Mouse (Mus musculus) right cerebral cortex, postnatal 36 days (tissue): ENCODE data around the gene Drosha.
"Not testable (repeated sequence)": the region's sequence is repeated elsewhere in the genome, so short reads cannot be mapped to it uniquely, and the experiment has no call there.

ENCODE experiments used
- DNase-seq, 2 experiments: peaks; one replicate each; pipeline ENCODE4 v3.0.0; 2022; ENCODE audit warnings: low spot score in 2 of 2, mixed read lengths in 1 of 2

Drosha gene

DNA sequence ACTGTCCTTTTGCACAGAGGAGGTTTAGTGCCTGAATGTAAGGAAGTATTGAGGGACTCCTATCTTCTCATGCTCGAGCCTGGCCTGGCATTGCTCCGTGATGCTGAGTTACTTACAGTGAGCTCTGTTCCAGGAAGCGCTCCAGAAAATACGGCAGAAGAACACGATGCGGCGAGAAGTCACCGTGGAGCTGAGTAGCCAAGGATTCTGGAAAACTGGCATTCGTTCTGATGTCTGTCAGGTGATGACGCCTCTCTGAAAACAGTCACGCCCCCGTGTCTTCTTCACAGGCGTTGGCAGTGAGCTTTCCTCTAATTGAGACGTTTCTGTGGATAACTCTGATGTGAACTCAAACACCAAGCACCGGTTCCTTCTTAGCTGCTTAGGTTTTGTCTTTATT is 60.2 kb downstream of the Drosha start:
- DNase-seq, result peak; percentile 56 to 75

DNA sequence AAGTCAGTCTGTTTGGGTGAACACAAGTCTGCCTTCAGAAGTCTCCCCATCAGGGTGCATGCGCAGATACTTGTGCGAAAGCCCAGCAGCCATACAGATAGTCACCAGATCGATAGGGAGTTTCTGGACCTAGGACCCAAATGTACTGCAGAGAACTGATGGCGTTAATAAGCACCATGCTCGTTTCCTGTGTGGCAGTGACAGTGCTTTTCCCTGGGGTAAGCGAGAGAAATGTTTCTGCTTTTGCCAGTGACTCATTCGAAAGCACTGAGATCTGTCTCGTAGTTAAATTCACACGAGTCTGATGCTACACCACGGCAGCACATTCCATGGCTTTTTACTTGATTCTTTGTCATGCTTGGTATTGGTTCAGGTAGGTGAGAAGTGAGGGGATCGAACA is 60.7 kb downstream of the Drosha start:
- DNase-seq, result no peak

DNA sequence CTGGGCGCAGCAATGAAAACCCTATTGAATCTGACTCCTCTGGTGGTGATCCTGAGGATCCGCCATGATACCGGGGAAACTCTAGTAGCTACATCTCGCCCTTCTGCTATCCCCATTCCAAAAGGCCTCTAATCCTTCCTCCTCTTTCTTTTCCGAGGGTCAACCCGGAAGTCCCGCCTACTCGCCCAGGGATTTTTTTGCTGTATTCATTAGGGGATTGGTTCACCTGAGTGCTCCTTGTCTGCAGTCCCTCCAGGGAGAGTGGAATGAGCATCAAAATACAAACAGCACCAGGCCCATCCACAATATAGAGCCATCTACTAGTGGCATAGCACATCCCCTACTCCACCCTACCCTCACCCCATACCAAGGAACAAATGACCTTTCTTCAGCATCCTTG is 62.6 kb downstream of the Drosha start:
- no peak for DNase-seq

DNA sequence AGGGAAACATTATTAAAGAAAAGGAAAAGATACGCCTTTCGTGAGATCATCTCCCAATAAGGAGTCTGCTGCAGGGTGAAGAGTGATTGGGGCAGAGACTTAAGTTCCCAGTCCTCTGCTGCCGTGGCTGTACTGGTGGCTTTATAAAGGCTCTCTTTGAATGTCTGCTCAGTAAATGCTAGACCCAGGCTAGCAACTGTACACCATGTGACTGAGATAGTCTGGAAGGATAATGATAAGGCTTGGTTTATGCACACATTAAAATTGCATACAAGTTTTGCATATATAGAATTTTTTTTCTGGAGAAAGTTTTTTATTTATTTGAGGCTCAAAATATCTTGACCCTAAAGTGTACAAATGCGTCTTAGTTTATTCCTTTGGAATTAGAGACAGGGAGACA is 63.7 kb downstream of the Drosha start:
- DNase-seq, result no peak

DNA sequence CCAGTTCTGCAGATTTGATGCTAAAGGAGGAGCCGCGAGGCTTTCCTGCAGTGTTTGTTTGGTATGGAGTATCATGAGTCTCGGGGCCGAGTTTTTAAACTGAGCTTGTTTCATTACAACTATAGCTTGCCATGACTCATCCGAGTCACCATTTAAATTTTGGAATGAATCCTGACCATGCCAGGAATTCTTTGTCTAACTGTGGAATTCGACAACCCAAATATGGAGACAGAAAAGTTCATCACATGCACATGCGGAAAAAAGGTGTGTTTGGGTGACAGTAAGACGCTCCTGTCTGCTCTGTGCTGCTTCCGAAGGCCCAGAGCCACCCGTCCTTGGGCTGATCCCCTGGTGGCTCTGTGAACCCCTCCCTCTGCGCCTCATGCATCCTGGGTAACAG is 65.3 kb downstream of the Drosha start:
- DNase-seq, result no peak

DNA sequence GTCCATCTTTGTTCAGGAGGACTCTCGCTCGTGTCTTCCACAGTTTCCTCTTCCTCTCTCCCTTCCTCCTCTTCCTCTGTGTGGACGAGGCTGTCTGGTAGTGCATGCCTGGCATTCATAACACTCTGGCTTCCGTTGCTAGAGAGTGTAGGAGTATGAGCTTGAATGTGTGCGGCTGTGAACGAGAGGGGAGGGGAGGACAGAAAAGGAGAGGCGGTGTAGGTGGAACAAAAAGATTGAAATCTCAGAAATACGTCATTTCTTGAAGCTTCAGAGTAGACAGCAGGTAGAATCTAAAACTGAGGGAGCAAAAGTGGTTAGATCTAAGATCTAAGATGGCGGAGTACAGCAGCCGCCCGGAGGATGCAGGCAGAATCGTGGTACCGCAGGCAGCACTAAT is 70.8 kb downstream of the Drosha start:
- DNase-seq, result peak in 1 of 2 experiments; percentile 43

DNA sequence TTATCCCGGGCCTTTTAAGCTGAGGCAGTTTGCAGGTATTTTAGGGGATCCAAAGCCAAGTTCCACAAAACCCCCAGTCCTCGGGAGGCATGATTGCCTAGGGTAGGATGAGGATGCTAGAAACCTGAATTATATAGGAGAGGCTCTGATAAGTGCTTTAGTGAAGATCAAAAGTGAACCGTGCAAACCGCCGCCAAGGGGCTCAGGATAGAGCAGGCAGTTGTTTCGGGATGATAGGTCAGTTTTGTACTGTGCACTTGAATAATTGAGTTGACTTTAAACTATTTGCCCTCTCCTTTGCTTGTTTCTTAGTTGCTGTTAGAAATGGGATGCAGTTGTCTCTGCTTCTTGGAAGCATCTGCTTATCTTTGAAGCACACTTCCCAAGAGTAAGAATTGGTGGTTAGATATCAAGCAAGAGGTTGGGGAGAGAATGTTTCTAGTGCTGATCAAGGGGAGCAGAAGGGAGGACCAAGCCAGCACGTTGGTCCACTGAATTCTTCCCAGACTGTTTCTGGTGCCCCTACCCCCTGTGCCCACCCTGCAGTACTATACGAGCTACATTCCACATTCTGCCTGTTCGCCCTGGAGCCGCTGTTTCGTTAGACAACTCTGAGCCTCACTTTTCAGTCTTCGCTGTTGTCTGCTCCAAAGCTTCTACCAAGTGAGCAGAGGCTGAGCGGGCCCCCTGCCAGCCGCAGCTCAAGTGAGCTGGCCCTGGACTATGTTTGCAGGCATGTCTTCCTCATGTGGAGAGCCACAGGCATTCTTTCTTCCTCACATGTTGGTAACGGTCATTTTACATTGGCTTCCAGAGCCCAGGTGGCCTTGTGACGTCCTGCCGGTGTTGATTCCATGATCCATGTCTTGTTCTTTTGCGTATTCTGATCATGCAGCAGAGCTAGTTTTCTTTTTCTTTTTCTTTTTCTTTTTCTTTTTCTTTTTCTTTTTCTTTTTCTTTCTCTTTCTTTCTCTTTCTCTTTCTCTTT is 71.7 kb downstream of the Drosha start:
- no peak for DNase-seq

DNA sequence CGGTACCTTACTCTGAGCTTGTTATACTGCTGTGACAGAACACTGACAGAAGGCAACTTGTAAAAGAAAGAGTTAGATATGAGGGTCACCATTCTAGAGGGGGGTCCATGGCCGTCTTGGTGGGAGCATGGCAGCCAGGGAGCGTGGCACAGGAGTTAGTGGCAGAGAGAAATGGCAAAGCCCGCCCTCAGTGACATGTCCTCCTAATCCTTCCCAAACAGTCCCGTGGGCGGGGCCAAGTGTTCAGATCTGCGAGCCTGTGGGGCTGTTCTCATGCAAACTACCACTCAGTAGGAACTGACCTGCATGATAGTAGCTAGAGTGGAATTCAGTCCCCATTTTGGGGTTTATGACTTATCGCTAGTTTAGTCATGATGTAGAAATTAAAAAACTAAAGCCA is 73.2 kb downstream of the Drosha start:
- no peak for DNase-seq

DNA sequence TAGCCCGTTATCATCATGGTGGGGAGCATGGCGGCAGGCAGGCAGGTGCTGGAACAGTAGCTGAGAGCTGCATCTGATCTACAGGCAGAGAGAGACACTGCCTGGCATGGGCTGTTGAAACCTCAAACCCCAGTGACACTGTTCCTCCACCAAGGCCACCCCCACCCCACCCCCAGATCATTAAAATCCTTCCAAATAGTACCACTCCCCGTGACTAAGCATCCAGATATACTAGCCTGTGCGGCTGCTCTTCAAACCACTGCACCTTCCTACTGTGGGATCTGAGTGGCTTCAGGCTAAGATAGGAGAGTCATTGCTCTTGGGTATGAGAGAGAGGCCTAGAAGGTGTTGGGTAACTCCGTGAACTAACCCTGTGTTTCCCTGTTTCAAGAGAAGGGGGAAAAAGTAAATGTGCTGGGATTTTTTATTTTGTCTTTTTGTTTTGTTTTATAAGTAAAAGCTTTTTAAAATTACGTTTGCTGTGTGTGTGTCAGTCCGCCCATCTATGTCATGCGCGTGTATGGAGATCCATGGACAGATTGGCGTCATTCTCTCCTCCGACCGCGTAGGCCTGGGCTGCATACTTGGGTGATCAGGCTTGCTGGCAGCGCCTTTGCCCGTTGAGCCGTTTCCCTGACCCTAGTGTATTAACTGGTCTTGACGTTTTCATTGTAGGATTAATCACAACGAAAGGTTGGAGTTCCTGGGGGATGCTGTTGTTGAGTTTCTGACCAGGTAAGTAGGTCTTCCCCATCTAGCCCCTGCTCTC is 76.0 kb downstream of the Drosha start:
- no peak for DNase-seq

DNA sequence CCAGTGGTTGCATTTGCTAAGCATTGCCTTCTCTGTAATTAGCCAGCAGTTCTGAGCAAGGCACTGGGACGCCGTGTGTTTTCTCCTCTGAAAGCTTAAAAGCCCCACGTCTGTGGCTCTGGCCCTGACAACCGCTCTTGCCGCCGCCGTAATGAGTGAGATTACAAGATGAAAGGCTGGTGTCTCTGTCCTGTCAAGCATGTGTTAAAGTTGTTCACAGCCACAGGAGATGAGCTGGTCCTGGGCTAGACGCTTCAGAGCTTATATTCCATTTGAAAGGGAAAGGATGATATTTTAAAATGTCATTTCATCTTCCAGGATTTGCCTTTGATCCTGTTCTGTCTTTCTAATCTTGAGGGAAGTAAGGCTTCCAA is 76.6 kb downstream of the Drosha start:
- DNase-seq, result no peak

DNA sequence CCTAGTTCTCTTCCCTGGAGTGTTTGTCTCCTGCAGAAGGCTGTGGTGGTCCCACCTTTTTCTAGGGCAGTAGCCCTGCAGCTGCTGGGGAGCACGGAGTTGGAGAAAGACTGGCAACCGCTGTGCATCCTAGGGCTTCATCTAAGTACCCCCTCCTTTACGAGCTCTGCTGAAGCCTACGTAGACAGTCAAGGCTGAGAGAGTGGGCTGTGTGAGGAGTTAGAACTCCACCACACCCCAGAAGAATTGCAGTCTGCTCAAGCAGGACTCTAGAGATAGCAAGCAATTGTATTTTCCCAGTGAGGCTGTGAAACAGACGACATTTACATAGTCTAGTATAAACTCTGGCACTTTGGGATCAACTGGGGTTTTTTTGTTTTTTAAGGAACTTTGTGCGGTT is 79.8 kb downstream of the Drosha start:
- peak in 1 of 2 experiments; percentile 48 for DNase-seq

DNA sequence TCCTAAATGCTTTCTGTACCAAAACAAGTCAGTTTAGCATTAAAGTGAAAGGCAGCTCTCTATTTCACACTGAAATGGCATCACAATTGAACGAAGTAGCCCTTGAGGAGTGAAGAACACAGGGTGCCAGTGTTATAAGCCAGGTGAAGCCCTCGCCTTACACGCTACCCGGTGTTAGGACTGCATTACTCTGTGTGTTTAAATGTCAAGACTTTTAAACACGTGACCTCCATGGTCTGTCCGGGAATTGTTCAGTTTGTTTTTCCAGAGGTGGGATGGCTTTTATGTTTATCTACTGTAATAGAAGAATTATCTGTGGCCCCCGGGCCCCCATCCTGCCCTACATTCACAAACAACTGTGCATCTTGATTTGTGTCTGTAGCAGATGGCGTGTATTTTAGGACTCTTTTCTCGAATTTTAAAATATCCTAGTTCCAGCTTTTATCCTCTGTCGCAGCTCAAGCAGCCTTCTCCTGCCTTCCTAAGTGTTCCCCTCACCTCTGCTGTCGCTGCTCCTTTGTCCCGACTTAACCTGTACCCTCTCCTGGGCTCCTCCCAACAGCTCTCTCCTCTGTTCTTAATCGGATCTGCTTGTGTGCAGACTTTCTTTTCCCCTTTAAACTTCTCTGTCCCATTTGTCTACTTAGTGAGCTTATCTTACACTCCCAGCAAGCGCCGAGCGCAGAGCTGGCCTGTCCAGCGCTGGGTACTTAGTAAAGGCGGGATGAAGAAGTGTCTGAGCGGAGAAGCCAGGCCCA is 83.5 kb downstream of the Drosha start:
- DNase-seq, result peak in 1 of 2 experiments; percentile 22

DNA sequence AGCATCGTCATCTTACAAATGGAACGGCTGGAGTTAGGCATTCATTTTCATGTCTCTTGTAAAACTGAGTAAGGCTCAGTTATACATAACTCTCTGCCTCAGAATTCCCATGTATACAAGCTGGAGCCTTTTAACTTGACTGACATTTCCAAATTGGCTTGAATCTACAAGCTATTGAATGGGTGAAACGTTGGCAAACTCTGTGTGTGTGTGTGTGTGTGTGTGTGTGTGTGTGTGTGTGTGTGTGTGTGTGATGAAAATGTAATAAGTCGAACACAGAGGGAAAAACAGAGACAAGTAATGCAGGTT is 84.1 kb downstream of the Drosha start:
- DNase-seq, result no peak

DNA sequence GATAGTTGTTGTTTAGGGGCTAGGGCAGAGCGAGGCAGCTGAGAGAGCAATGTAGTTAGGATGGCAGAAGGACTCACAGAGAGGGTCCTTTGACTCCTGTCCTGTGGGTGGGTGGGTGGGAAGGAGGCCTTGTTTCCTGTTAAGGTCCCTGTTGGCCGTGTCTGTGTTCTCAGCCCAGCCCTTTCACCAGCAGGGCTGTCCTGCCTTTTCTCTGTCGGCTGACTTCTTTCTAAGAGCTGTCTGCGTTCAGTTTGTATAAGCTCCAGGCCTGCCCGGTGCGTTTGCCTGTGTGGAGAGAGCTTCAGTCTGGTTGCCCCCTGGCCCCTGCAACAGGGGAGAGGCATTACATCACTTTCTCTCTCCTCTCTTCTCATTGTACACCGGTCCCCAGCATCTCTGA is 84.6 kb downstream of the Drosha start:
- no peak for DNase-seq

DNA sequence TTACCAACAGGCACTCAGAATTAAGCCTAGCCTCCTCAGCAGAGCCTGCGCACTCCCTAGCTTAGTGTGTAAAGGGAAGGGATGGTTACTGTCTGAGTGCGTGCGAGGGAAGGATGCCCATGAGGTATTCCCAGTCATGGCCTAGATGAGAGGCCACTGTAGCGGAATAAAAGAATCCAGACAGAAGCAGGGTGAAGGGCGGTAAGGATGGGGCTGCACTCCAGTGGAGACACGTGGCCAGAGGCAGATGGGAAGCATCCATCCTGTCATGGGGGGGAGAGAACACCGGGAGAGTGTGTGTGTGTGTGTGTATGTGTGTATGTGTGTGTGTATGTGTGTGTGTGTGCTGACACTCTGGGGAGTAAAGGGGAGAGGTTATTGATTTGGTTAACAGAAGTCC is 86.5 kb downstream of the Drosha start:
- DNase-seq, result no peak

DNA sequence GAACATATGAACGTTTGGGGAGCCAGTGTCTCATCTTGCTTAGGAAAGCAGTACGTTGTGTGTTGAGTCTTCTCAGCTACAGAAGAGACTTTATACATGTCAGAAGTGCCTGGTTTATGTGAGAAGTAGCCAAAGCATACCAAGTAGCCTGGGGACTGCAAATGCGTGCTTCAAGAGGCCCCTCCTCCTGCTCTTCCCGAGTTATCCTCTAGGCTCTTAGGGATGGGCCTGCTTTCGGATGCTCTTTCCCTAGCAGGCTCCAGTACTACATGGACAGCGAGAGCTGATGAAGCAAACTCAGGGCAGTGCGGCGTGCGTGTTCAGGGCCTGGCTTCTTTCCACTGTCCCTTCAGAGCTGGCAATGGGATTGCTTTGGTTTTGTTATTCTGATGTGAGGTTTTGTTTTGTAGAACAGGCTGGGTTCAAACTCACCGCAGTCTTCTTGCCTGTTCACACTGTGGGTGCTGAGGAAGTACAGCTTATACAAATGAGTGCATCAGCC is 91.8 kb downstream of the Drosha start:
- DNase-seq, result no peak

DNA sequence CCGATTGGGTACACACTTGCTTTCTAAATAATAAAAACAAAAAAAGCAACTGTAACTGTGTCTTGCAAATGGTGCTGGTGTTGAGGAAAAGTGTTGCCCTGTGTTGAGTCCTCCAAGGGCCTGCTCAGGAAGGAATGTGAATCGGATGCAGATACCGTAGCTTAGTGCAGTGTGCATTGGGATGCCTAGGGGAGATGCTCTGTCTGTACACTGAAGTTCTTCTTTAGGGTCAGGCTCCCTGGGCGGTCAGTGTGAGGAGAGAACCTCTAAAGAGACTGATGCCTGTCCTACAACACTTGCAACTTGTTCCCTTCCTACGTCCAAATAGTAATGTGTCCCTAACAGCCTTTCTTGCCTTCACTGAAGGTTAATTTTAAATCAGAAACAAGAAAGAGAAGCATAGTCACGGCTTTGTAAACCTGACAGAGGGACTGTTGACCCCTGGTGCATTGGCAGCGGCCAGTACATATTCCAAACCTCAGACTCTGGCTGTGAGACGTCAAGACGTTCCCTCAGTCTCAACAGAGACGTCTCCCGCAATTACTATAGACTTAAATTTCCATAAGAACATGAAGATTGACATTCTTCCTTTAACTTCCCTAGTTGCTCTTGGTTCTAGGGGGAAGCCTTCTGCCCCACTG is 94.8 kb downstream of the Drosha start:
- DNase-seq, result not testable (repeated sequence)

DNA sequence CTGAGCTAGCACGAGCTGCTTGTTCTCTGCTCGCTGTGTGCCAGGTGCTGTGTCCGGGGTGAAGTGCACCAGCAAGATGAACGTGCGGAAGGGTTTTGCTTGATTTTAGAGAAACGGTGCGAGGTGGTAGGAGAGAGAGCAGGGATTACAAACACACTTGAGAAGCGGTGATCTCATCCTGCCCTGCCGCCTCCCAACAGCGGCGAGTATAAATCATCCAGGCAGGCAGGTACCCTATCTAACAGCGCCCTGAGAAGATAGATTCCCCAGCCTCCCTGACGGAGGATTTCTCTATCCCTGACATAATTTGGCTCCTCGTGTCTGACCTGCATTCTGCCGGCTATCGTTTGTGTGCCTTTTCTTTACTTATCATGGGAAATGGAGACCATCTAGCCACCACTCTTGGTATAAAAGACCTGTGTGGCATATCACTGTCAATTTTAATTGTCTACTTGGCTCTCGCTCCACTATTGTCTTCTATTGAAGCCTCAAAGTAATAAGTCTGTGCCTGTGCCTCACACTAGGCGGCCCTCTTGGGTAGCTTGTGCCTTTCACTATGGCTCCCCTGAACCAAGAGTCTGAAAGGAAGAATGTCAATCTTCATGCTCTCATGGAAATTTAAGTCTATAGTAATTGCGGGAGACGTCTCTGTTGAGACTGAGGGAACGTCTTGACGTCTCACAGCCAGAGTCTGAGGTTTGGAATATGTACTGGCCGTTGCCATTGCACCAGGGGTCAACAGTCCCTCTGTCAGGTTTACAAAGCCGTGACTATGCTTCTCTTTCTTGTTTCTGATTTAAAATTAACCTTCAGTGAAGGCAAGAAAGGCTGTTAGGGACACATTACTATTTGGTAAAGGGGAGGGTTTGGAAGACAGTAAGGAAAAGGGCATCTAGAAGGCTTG is 95.6 kb downstream of the Drosha start:
- no peak for DNase-seq

DNA sequence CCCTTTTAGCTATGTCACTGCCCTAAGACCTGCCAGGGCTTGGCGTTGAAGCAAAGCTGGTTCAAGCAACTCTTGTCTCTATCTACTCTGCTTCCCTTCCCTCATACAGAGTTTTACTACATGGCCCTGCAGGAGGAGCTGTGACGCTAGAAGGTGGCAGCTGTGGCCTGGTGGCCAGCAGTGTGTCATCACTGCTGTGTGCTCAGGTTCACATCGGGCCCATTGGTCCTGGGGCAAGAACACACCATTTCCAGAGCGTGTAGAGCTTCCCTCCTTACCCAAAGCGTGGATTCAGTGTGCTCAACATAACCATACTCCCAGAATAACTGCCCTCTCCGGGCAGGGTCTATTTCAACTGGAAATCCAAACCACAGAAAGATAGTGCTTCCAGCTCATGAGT is 97.3 kb downstream of the Drosha start:
- DNase-seq, result no peak

DNA sequence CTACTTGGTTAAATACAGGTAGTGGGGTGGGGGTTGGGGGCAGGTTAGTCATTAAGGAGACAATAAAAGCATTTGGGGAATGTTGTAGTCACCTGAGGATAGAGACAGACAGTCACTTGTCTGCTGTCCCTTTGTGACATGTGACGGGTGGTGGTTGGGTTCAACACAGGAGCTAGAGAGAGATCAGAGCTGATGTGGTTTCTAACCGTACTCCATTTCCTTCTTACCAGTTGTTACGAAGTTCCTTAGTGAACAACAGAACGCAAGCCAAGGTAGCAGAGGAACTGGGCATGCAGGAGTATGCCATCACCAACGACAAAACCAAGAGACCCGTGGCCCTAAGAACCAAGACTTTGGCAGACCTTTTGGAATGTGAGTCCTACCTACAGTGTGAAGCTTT is 99.2 kb downstream of the Drosha start:
- no peak for DNase-seq

DNA sequence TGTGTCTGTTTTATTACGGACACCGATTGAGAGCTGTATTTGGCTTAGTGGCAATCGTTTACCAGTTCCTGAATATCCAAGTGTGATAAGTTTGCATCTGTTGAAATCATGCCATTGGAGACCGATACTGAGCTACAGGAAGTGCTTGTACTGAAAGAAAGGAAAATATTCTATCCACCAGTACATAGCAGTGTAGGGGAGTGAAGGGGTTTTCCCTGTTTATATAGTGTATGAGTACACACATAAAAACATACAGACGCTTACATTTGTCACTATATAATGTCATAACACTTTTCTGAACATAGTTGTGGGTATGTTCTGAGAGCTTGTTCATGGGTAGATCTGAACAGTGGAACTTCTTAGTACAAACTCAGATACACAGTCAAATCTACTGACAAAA is 106.9 kb downstream of the Drosha start:
- DNase-seq, result no peak
